Mouse (Mus musculus): Measurements from ENCODE around the gene Gm11639. TPM values are rescaled to one million over a fixed set of nuclear protein-coding genes. Genes with fewer than 3 reads are reported as not detected.

The Gm11639 gene
- total and polyA plus RNA-seq, 2 experiments from 2014 or later: 0.05 to 0.17 TPM

- 94% methylated on average over 6 of the region's 6 CpGs for WGBS
- DNase-seq: no peak
- no peaks in the 10 kb centered on the region for H3K27me3 ChIP-seq (ENCODE audit: insufficient read depth, low read length)
- H3K9me3 ChIP-seq (ENCODE audit: low read length): no peaks in the 10 kb centered on the region
- H3K4me2 ChIP-seq (ENCODE audit: low read depth): no peak overlapping the region
- no peak overlapping the region for H3K4me3 ChIP-seq (ENCODE audit: low read depth, low read length)
- H3K4me1 ChIP-seq (ENCODE audit: insufficient read depth): no peaks in the 10 kb centered on the region
- no peak overlapping the region for H3K27ac ChIP-seq (ENCODE audit: low read depth, low read length)
- no peaks in the 10 kb centered on the region for H3K36me3 ChIP-seq (ENCODE audit: insufficient read depth)
- no peak for TF ChIP-seq CTCF (IDR thresholded peaks at IDR 0.05; ENCODE audit: low read depth)
- ATAC-seq: no peak
- no peak overlapping the region for H3K9ac ChIP-seq
Observed at GRCm38 (mm10) chr11:104645402-104645801, 40.1 kb upstream of the Gm11639 start.

- Histone ChIP-seq H3K36me3 (ENCODE audit: insufficient read depth) (no peaks in the 10 kb centered on the region), H3K27ac (ENCODE audit: low read depth, low read length) (no peak overlapping the region), H3K4me1 (ENCODE audit: insufficient read depth) (no peaks in the 10 kb centered on the region), H3K9me3 (ENCODE audit: low read length) (no peaks in the 10 kb centered on the region), H3K4me3 (ENCODE audit: low read depth, low read length) (no peak overlapping the region), H3K27me3 (ENCODE audit: insufficient read depth, low read length) (no peaks in the 10 kb centered on the region), H3K4me2 (ENCODE audit: low read depth) (no peak overlapping the region), H3K9ac (no peak overlapping the region)
- 83% methylated on average over 4 of the region's 4 CpGs for WGBS
- TF ChIP-seq CTCF (IDR thresholded peaks at IDR 0.05; ENCODE audit: low read depth): no peak
- ATAC-seq (no peak), DNase-seq (no peak)
Observed at GRCm38 (mm10) chr11:104646173-104646572, 39.3 kb upstream of the Gm11639 start.

GRCm38 (mm10) chr11:104646611-104647010 lies 38.9 kb upstream of the Gm11639 start:
- ATAC-seq (no peak), DNase-seq (no peak)
- H3K4me3 ChIP-seq (ENCODE audit: low read depth, low read length): no peak overlapping the region
- H3K27me3 ChIP-seq (ENCODE audit: insufficient read depth, low read length): no peaks in the 10 kb centered on the region
- no peak for TF ChIP-seq CTCF (IDR thresholded peaks at IDR 0.05; ENCODE audit: low read depth)
- H3K9me3 ChIP-seq (ENCODE audit: low read length): no peaks in the 10 kb centered on the region
- H3K4me1 ChIP-seq (ENCODE audit: insufficient read depth): no peaks in the 10 kb centered on the region
- H3K9ac ChIP-seq: no peak overlapping the region
- 77% methylated on average over 5 of the region's 5 CpGs for WGBS
- no peak overlapping the region for H3K4me2 ChIP-seq (ENCODE audit: low read depth)
- no peak overlapping the region for H3K27ac ChIP-seq (ENCODE audit: low read depth, low read length)
- H3K36me3 ChIP-seq (ENCODE audit: insufficient read depth): no peaks in the 10 kb centered on the region

GRCm38 (mm10) chr11:104647188-104647867 lies 38.2 kb upstream of the Gm11639 start:
- Histone ChIP-seq H3K27ac (ENCODE audit: low read depth, low read length) (no peak overlapping the region), H3K4me1 (ENCODE audit: insufficient read depth) (no peaks in the 10 kb centered on the region), H3K27me3 (ENCODE audit: insufficient read depth, low read length) (no peaks in the 10 kb centered on the region), H3K4me3 (ENCODE audit: low read depth, low read length) (no peak overlapping the region), H3K4me2 (ENCODE audit: low read depth) (no peak overlapping the region), H3K9ac (no peak overlapping the region), H3K36me3 (ENCODE audit: insufficient read depth) (no peaks in the 10 kb centered on the region), H3K9me3 (ENCODE audit: low read length) (no peaks in the 10 kb centered on the region)
- 48% methylated on average over 8 of the region's 8 CpGs for WGBS
- ATAC-seq (no peak), DNase-seq (no peak)
- no peak for TF ChIP-seq CTCF (IDR thresholded peaks at IDR 0.05; ENCODE audit: low read depth)

- no peak overlapping the region for H3K9ac ChIP-seq
- no peaks in the 10 kb centered on the region for H3K9me3 ChIP-seq (ENCODE audit: low read length)
- DNase-seq: no peak
- no peaks in the 10 kb centered on the region for H3K27me3 ChIP-seq (ENCODE audit: insufficient read depth, low read length)
- peak; percentile 64 for TF ChIP-seq CTCF (IDR thresholded peaks at IDR 0.05; ENCODE audit: low read depth)
- H3K4me2 ChIP-seq (ENCODE audit: low read depth): no peak overlapping the region
- ATAC-seq: no peak
- no peaks in the 10 kb centered on the region for H3K36me3 ChIP-seq (ENCODE audit: insufficient read depth)
- 57% methylated on average over 3 of the region's 3 CpGs for WGBS
- no peaks in the 10 kb centered on the region for H3K4me1 ChIP-seq (ENCODE audit: insufficient read depth)
- H3K27ac ChIP-seq (ENCODE audit: low read depth, low read length): no peak overlapping the region
- no peak overlapping the region for H3K4me3 ChIP-seq (ENCODE audit: low read depth, low read length)
Observed at GRCm38 (mm10) chr11:104648571-104648970, 36.9 kb upstream of the Gm11639 start.

GRCm38 (mm10) chr11:104660599-104660998 lies 24.9 kb upstream of the Gm11639 start:
- 0 out of 2 replicates have a peak, but pooled peaks have one; percentile 1 for TF ChIP-seq CTCF (IDR thresholded peaks at IDR 0.05; ENCODE audit: low read depth)

GRCm38 (mm10) chr11:104661106-104661505 lies 24.4 kb upstream of the Gm11639 start:
- ATAC-seq (no peak), DNase-seq (no peak)
- Histone ChIP-seq H3K27me3 (ENCODE audit: insufficient read depth, low read length) (no peaks in the 10 kb centered on the region), H3K36me3 (ENCODE audit: insufficient read depth) (no peaks in the 10 kb centered on the region), H3K9me3 (ENCODE audit: low read length) (no peaks in the 10 kb centered on the region), H3K4me2 (ENCODE audit: low read depth) (no peak overlapping the region), H3K4me3 (ENCODE audit: low read depth, low read length) (no peak overlapping the region), H3K27ac (ENCODE audit: low read depth, low read length) (no peak overlapping the region), H3K4me1 (ENCODE audit: insufficient read depth) (no peaks in the 10 kb centered on the region), H3K9ac (no peak overlapping the region)
- no peak for TF ChIP-seq CTCF (IDR thresholded peaks at IDR 0.05; ENCODE audit: low read depth)
- WGBS: 90% methylated on average over 5 of the region's 5 CpGs

More at GRCm38 (mm10) chr11:104660599-104660998, 24.9 kb upstream of the Gm11639 start:
- Histone ChIP-seq H3K4me2 (ENCODE audit: low read depth) (no peak overlapping the region), H3K27me3 (ENCODE audit: insufficient read depth, low read length) (no peaks in the 10 kb centered on the region), H3K36me3 (ENCODE audit: insufficient read depth) (no peaks in the 10 kb centered on the region), H3K4me1 (ENCODE audit: insufficient read depth) (no peaks in the 10 kb centered on the region), H3K9me3 (ENCODE audit: low read length) (no peaks in the 10 kb centered on the region), H3K4me3 (ENCODE audit: low read depth, low read length) (no peak overlapping the region), H3K9ac (no peak overlapping the region), H3K27ac (ENCODE audit: low read depth, low read length) (no peak overlapping the region)
- WGBS: 97% methylated on average over 4 of the region's 4 CpGs
- DNase-seq (no peak), ATAC-seq (no peak)
